Mouse (Mus musculus): ENCODE data around the gene Mob3b.

The Mob3b gene

GRCm38 (mm10) chr4:35156751-35157611, at the start of gene Mob3b:
Mob3b (minus strand) TSS chr4:35157484.
- peak; percentile 47 for DNase-seq (ENCODE audit: low read depth, low spot score)

DNA sequence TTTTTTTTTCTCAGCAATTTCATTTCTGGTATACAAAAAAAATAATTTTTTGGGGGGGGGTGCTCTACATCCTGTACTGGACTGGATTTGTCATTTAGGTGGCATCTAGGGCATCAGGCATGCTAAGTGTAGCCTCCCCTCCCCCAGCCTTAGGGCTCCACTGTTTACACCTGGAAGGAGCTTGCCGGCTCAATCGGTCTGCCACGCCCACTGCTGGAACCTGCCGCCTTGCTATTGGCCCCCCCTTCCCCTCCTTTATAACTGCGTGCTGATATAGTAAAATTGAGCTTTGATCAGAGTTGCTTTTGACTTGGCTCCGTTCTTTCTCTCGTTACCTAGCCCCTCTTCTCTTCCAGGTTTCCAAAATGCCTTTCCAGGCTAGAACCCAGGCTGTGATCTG, 47.4 kb upstream of the Mob3b start:
- no peak for DNase-seq (ENCODE audit: low read depth, low spot score)

- DNase-seq (ENCODE audit: low read depth, low spot score) = no peak
These were observed 46.4 kb upstream of the Mob3b start for GRCm38 (mm10) chr4:35203724-35204123.

DNA sequence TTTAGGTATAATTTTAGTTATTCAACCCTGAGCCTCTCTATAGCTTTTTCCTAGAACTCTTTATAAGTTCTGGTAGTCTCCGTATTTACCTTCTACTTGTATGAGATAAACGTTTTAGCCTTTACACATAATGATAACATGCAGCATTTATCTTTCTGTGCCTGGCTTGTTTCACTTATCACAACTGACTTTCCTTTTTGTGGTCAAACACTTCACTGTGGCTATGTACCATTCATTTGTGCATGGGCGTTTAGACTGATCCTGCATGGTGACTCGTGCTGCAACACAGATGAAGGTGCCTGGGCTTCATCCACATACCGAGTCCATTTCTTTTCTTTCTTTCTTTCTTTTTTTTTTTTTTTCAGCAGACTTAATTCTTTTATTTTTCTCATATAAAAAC, 44.4 kb upstream of the Mob3b start:
- no peak for DNase-seq (ENCODE audit: low read depth, low spot score)

DNA sequence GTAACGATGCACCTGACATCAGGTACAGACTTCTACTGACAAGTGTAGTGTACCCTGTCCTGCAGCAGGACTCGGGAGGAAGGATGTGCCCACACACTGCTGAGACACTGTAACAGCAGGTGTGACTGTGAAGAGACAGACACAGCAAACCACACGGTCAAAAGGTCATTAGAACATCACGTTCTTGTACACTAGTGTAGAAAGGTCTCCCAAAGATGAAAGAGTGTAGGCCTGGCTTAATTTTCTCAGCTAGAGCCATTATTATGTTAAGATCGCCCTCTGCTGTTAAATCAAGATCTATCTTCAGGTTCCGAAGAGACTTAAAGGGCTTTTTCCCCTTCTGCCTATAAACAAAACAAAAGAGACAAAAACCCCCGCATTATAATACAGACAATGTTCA, 35.4 kb upstream of the Mob3b start:
- no peak for DNase-seq (ENCODE audit: low read depth, low spot score)

DNA sequence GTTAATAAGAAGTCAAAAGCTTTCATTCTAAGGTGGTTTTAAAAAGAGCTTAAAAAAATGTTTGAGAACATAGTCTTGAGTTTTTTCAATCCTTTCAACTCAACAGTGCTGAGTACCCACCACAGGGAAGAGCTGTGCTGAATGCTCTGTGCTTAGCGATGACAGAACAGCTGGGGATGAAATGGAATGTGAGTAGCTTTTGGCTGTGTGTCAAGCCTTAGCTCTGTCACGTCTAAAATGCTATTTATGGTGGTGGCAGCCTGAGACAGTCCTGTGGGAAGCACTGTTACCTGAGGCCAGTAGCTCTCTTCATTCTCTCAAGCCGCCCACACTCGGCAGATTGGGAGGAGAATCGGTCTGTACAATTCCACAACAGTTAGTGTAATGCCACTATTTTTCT, 32.5 kb upstream of the Mob3b start:
- no peak for DNase-seq (ENCODE audit: low read depth, low spot score)

GRCm38 (mm10) chr4:35187617-35188326, 30.5 kb upstream of the Mob3b start:
- DNase-seq (ENCODE audit: low read depth, low spot score) = no peak

DNA sequence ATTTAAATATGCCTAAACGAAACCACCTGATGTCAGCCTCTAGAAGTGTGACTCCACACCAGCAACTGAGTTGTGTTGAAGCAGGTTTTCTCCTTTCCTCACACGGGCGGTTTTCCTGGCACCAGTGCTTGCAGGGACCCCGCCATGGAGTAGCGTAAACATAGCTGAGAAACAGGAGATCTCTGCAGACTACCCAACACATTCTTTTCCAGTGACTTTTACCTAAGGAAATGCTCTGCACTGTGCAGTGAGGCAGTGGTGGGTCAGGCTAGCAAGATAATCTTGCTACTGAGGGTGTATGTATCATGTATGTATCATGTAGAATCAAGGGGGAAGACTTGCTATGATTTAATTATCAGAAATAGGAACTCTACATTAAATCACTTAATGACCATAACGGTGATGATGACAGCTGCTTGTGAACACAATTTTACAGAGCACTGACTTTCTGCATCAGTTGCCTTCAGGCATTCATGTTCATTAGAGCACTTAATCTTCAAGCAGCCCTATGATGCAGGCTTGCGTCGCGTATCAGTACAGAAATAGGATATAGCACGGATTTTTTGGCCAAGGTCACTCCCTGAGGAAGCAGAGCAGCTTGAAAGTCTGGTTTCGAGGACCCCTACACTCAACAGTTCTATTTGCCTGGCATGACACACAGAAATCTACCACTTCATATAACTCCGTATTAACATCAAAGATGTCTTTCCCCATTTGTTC, 20.8 kb upstream of the Mob3b start:
- no peak for DNase-seq (ENCODE audit: low read depth, low spot score)

DNA sequence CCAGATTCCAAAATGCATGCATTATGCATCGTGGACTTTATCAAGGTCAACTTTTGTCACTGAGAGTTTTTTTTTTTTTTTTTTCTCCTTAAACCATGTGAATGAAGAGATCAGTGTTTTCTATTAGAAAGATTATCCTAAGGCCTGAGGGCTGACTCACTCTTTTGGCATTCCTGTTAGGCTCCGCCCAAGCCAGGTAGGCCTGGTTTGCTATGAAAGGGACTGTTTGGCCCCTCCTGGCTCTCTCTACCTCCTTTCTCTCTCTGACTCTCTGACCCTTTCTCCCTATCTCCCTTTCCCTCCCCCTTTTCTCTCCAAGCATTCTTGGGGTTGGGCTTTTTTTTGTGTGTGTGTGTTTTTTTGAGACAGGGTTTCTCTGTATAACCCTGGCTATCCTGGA, 18.3 kb upstream of the Mob3b start:
- no peak for DNase-seq (ENCODE audit: low read depth, low spot score)

- DNase-seq (ENCODE audit: low read depth, low spot score) = no peak
These were observed 16.3 kb upstream of the Mob3b start for GRCm38 (mm10) chr4:35173551-35173950.

GRCm38 (mm10) chr4:35172471-35172870, 15.2 kb upstream of the Mob3b start:
- DNase-seq (ENCODE audit: low read depth, low spot score) = no peak

DNA sequence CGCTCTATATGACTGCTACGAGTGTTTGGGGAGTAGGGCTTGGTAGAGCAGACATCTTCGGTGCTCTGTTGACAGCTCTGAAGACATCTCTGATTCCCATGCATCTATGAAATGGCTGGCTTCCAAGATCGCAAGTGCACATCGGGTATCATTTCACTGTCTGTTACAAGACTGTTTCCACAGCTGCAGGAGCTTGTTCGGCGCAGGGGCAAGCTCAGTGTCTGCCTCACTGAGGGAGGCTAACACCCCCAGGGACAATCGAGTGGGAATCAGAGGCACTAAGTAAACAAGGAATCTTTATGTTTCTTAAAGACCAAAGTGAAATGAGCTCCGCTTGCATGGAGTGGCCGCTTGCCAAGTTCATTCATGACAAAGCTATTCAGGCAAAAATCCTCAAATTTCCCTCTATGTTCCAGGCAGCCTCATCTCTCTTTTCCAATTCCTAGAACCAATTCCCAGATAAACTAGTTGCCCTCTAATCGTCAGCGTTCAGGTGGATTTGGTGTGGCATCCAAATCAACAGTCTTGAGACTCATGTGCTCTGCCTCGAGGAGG, 12.4 kb upstream of the Mob3b start:
- DNase-seq (ENCODE audit: low read depth, low spot score) = no peak

- DNase-seq (ENCODE audit: low read depth, low spot score) = no peak
These were observed 10.6 kb upstream of the Mob3b start for GRCm38 (mm10) chr4:35167855-35168254.

DNA sequence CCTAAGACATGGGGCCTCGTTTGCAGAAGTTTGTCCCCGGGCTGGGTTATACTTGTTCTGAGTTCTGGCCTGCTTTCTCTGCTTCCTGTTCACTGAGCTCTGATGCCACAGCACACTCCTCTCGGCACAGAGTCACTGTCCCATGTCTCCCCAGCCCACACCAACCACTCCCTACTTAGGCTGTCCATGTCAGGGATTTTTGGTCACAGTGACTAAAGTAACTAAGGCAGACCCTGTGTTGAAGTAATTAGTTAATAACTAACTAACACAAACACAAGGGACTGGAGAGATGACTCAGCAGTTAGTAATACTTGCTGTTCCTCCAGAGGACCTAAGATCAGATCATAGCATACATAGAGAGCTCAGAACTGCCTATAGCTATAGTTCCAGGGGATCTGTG, 8.7 kb upstream of the Mob3b start:
- no peak for DNase-seq (ENCODE audit: low read depth, low spot score)

DNA sequence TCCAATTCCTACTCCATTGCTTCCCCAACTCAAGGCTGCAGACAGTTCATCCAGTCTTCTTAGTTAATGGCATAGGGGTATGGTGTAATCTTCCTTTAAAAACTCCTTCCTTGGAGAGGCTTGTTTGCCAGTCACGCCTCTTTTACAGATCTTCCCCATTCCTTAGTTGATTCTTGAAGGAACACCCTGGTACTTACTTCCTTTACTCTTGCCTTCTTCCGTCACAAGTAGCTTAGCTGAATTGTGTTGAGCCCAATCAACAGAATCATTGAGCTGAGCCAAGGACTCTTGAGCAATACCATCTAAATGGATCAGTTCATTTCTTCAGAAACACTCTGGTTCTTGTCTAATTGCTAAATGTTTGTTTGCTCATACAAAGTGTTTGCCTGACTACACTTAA, 8.0 kb upstream of the Mob3b start:
- DNase-seq (ENCODE audit: low read depth, low spot score) = no peak

GRCm38 (mm10) chr4:35157815-35158214, 531 bp upstream of the Mob3b start:
- no peak for DNase-seq (ENCODE audit: low read depth, low spot score)

DNA sequence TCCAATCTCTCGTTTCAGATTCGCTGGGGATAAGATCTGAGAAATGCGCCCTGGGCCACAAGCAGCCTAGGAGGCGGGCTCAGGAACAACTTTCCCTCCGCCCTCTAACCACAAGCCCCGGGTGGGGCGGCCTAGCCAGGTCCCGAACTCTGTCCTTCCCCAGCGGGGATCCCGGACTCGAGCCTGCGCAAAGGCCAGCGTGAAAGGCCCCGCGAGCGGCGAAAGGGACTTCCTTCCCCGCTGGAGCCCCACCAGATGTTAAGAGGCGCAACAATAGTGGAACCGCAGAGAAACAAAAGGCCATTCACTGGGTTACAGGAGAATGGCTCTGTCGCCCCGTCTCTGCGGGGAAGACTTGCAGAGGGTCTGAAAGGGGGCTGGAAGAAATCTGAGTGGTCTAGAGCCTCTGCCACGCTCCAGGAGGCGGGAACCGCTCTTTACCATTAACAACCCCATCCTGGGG, 1.1 kb downstream of the Mob3b start:
- peak; percentile 30 for DNase-seq (ENCODE audit: low read depth, low spot score)

- DNase-seq (ENCODE audit: low read depth, low spot score) = no peak
These were observed 2.0 kb downstream of the Mob3b start for GRCm38 (mm10) chr4:35155132-35155922.

DNA sequence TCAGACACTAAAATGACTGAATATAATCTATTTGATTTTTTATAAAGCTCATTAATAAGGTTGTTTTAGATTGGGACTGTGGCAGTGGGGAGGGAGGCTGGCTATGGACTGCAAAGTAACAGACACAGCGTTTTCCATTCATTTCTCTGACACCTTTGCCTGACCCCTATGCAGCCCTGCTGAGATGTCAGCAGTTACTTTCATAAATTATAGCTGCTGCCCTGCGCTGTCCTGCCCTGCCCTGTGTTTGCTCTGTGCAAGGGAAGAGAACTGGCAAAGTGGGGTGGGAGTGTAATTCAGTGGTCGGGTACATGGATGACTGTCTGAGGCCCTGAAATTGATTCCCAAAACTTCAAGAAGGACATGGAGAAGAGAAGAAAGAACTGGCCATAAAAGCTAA, 3.2 kb downstream of the Mob3b start:
- no peak for DNase-seq (ENCODE audit: low read depth, low spot score)

DNA sequence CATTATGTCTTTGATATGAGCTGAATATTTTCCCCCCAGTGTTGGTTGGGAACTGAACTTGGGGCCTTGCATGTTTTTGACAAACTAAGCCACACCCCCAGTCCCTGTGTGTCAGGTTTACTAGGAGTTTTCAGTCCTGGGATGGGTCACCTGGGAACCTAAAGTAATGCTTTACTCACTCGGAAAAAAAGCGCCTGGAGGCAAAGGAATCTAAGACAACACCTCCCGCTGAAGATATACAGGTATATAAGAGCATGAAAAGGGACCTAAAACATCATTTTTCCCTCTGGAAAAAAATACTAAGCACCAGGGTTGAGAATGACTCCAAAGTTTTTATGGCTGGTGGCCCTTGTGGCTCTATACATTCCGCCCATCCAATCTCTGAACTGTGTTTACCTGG, 5.5 kb downstream of the Mob3b start, which contains the start of gene Ifnk:
Gene Ifnk, plus strand, starts transcription at position 301 of the 400 bp plus-strand sequence.
- no peak for DNase-seq (ENCODE audit: low read depth, low spot score)

GRCm38 (mm10) chr4:35150706-35151105, 6.6 kb downstream of the Mob3b start:
- no peak for DNase-seq (ENCODE audit: low read depth, low spot score)
